Mouse (Mus musculus) liver, embryonic 14 days (tissue): ENCODE measurements around the gene Mov10. TPM values are rescaled to one million over a fixed set of nuclear protein-coding genes. Genes with fewer than 3 reads are reported as not detected.

Experiments used
- polyA plus RNA-seq: library from polyadenylated mRNA; depleted of rRNA; stranded (reverse); fragments of >200 nt; gene quantifications from 2 replicates; pipeline ENCODE4 v1.2.3, GENCODE M21; 2012; rRNA removed

Gene Mov10
- polyA plus RNA-seq, result 7.3 and 8.7 TPM in 2 replicates

DNA sequence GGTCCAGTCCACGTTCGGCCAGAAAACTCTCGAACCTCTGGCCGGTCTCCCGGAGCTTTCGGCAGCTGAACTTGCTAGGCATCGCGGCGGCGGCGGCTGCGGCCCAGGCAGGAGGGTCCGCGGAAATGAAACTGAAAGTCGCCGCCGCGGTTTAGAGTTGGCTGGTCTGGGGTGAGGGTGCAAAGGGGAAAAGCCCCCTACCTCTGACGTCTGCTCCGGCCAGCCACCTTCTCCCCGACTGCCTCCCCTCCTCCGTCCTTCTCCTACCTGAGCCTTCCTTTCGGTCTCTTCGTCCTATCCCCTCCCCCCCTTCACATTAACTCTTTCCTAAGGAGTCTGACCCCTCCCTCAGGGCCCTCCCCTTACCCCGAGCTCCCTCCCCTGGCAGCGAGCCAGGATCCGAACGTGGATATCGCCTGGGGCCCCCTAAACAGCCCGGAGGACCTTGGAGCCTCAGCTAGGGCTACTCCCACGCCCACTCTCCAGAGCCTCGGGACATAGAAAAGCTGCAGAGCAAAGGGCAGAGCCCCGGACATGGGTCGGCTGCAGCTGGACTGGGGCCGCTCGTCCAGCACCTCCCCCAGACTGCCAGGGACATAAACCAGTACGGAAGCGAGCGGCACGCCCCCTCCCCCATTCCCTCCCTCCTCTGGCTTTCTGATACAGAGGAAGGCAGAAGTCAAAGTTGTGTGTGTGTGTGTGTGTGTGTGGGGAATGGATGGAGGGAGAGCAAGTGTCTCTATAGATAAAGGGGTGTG lies at the start of gene Mov10:
Gene Mov10 (minus strand): TSS at position 573 of the 758 bp plus-strand sequence.

DNA sequence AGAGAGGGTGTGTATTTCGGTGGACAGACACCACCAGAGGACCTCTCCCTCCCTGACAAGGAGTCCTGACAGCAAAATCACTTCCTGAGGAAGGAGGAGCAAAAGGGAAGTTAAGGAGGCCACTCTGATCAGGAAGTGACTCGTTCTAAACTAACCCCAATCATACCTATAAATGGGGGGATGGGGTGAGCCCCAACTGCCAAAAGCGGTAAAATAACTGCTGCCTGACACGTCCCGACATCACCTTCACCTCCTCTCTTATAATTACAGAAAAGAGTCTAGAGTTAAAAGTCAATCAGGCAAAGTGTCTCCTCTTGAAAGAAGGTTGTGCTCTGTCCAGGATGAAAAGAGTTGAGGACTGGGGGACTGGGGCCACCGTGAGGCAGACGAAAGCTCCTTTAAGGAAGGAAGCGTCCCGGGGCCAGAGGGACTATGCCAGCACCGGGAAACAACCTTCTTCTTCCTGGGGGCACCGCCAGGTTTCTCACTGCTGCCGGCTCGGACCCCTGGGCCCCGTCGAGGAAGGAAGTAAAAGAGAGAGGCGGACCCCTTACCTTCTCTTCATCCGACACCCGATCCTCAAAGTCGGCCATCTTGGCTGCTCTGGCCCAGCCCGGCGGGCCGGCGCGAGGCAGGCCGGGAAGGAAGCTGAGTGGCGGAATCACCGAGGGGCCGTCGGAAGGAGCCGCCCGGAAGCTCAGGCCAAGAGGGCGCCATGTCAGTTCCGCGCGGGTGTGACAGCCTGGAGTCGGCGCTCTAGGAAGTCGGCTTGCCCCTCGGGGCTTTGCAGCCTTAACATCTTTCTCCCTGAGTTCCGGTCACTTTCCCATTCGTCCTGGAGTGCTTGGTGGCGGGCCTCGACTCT lies 45.7 kb upstream of the Mov10 start, which contains the start of the genes St7l and Capza1:
Gene St7l (plus strand): TSS at position 220 of the 865 bp plus-strand sequence.
Gene Capza1 (minus strand): TSS at position 720 of the 865 bp plus-strand sequence.

DNA sequence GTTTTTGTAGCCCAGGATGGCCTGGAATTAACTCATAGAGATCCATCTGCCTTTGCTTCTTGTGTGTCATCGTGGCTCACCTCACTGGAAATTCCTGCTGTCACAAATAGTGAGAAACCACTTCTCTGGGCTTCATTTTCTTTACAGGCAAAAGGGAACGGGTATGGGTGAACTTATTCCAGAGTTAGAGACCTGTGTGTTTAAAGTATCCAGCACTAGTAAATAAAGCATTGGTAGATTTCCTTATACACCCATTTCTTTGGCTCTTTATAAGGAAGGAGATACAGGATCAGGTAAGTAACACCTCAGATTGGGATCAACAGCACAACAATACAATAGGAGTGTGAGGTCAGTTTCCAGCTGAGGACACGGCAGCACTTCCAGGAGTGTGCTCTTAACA lies 30.3 kb downstream of the Mov10 start, which contains the start of gene Rhoc:
Gene Rhoc (plus strand): TSS at position 301 of the 400 bp plus-strand sequence.

DNA sequence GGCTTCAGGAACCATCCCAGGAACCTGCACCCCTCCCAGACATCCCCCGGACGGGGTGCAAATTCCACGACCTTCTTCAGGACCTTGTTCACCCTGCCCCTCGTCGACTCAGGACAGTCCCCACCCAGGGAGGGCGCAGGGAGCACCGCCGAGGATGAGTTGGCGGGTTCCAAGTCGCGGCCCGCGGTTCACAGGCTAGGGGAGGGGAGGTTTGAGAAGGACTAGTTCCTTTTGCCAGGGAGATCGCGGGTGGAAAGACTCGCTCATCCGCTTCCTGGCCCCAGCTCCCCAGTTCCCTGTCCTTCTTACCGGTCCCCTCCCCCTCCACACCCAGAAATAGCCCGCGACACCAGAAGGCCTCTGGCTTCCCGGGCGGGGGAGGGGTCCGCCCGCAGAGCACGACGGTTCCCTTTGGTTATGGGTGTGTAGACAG lies 36.9 kb downstream of the Mov10 start, which contains the start of gene Fam19a3:
Gene Fam19a3 (minus strand): TSS at position 370 of the 433 bp plus-strand sequence.

DNA sequence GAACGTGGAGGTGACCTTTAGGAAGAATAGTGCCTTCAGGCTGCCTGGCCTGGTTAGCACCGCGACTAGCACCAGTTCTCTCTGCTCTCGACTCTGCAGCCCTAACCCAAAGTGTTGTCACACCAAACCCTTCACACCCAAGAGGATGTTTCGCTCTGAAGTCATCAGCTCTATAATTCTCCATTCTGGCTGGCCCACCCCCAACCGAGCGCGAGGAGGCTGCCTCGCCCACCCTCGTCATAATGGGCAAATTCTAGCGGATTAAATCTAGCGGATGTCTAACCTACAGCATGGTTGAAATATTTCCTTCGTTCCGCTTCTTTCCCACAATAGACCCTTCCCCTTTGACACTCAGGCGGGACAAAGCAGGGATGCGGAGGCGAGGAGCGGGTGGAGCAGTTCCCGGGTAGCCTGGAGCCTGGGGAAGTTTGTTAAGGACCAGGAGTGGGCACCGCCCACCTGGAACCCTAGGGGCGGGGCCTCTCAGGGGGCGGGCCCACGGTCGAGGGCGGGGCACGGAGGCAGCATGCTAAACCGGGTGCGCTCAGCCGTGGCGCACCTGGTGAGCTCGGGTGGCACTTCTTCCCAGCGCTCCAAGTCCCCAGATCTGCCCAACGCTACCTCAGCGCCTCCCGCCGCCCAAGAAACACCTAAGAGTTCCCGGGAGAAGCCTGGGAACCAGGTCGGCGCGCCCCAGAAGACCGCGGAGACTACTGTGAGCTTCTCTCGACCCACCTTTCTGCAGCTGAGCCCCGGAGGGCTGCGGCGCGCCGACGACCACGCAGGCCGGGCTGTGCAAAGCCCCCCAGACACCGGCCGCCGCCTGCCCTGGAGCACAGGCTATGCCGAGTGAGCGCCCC lies 37.6 kb downstream of the Mov10 start, which contains the start of gene Ppm1j:
Gene Ppm1j (plus strand): TSS at position 496 of the 860 bp plus-strand sequence.

Other genes starting within 250 kb of the Mov10 start
- gene Slc16a1, start 179.9 kb downstream of the Mov10 start, polyA plus RNA-seq, result 35.7 and 46.3 TPM in 2 replicates
- gene Ppm1j, start 37.5 kb downstream of the Mov10 start, polyA plus RNA-seq, result 0.29 and 0.48 TPM in 2 replicates
- 0.02 TPM in 2 replicates for gene Fam19a3, start 36.7 kb downstream of the Mov10 start, polyA plus RNA-seq
- 14.2 and 14.4 TPM in 2 replicates for gene Rhoc, start 30.2 kb downstream of the Mov10 start, polyA plus RNA-seq
- gene St7l, start 45.4 kb upstream of the Mov10 start, polyA plus RNA-seq, result 4.4 and 5.4 TPM in 2 replicates
- 28.5 and 37.0 TPM in 2 replicates for gene Capza1, start 45.9 kb upstream of the Mov10 start, polyA plus RNA-seq
- gene Wnt2b, start 143.4 kb upstream of the Mov10 start, polyA plus RNA-seq, result 0.07 and 0.11 TPM in 2 replicates
- gene Cttnbp2nl, start 234.6 kb upstream of the Mov10 start, polyA plus RNA-seq, result 0.54 and 0.66 TPM in 2 replicates
- gene 4930564D02Rik, start 248.3 kb upstream of the Mov10 start, polyA plus RNA-seq, result not detected in 2 replicates